Mouse (Mus musculus) kidney, adult 8-10 months (tissue): ENCODE data around the gene Gm4847.

Experiments
- DNase-seq, 2 experiments: peaks; one replicate each; pipeline ENCODE4 v3.0.0; 2022

The Gm4847 gene

DNA sequence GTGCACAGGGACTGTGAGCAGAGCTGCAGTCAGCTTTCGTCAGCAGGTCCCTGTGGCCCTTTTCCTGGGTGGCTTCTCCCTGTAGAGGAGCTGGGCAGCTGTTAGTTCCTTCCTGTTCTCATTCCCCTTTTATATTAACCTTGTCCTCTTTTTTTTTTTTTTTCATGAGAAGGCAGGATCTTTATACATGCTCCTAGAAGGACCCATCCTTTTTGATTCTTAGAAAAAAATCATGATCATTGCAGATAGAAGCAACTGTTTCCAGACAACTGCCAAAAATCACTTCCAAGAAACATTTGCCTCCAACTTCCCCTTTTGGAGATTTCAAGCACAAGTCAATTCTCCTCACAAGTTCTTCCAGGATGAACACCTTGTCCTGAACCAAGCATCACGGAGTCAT is at the start of gene Gm4847:
Gm4847 (minus strand) TSS at position 101 of the 400 bp plus-strand sequence.
- DNase-seq: no peak

GRCm38 (mm10) chr1:166681745-166682144 is 34.3 kb upstream of the Gm4847 start, which contains the start of gene Fmo9:
Fmo9 (minus strand) TSS chr1:166681845.
- no peak for DNase-seq

DNA sequence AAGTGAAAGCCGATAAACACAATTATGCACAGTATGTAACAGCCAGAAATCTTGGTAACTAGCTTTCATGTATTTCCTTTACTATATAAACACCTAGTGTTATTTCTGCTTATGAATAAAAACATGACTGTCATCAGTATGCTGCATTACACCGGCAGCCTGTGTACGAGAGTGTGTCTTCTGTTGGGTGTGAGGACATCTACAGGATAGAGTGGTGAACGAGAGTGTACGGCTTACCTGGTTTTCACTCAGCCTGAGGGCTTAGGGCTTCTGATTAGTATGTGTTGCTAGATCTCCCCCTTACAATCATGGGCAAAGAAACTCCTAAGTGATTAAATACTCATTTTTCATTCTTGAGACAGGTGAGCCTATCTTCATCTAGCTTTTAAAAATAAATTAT is 21.8 kb upstream of the Gm4847 start:
- DNase-seq: no peak

DNA sequence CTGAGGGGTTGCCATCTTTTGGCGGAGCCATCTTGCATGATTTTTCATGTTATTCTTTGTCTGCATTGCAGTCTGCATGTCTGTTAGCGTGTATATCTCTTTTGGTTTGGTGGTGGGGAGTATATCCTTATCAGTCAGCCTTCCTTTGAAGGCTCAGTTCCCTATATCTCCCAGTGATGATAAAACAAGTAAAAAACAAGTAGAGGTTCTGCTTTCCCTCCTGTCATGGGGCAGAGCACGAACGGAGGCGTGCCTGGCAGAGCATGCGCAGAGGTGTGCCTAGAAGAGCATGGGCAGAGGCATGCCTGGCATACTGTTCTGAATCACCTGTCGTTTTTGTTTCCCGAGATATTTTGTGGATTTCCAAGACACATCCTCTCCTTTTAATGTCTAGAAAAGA is 13.3 kb upstream of the Gm4847 start:
- no peak for DNase-seq
